Mouse (Mus musculus): Measurements from ENCODE around the gene Eif4h. TPM values are rescaled to one million over a fixed set of nuclear protein-coding genes. Genes with fewer than 3 reads are reported as not detected.
A peak's percentile ranks its signal among the peaks of the same experiment; 100 is the strongest.

Eif4h gene
- total RNA-seq, 1 experiment = 322 TPM

GRCm38 (mm10) chr5:134577534-134577933 lies 61.8 kb downstream of the Eif4h start:
- no peak overlapping the region for H3K4me3 ChIP-seq (ENCODE audit: insufficient read depth in 1 of 2, low read depth in 1 of 2, low read length in 2 of 2, poor library complexity in 1 of 2, severe bottlenecking in 1 of 2)
- DNase-seq (ENCODE audit: low read depth, low spot score) = no peak
- no peaks in the 10 kb centered on the region for H3K9me3 ChIP-seq (ENCODE audit: control insufficient read depth, insufficient read depth, low read depth, low read length)
- no peak overlapping the region for H3K9ac ChIP-seq (ENCODE audit: insufficient read depth, low read depth, low read length, poor library complexity, severe bottlenecking)
- in situ Hi-C loops (cut with MboI; ENCODE audit: low sequenced_read_pairs in 2 of 2, unreplicated experiment in 2 of 2) = no loop called here
- no peak overlapping the region for H3K27ac ChIP-seq (ENCODE audit: insufficient read depth, low read depth, low read length, poor library complexity, severe bottlenecking)
- H3K36me3 ChIP-seq (ENCODE audit: control insufficient read depth, insufficient read depth, low read length, poor library complexity, severe bottlenecking) = no peaks in the 10 kb centered on the region
- peaks cover 0 to 4% of the 10 kb centered on the region in 2 experiments; a peak in 2 of 4 replicates for H3K4me1 ChIP-seq (ENCODE audit: control insufficient read depth in 2 of 2, insufficient read depth in 2 of 2, low read length in 2 of 2, poor library complexity in 1 of 2)
- TF ChIP-seq ZNF384 (IDR thresholded peaks at IDR 0.05; ENCODE audit: low read depth, low read length) (no peak), HCFC1 (IDR thresholded peaks at IDR 0.05; ENCODE audit: borderline replicate concordance, insufficient read depth, low read length) (no peak), MAFK (IDR thresholded peaks at IDR 0.05; ENCODE audit: insufficient read depth, low read depth, low read length) (no peak), CHD2 (IDR thresholded peaks at IDR 0.05; ENCODE audit: low read depth, low read length) (no peak), ZC3H11A (IDR thresholded peaks at IDR 0.05; ENCODE audit: borderline replicate concordance, low read depth, low read length) (no peak)

- TF ChIP-seq ZC3H11A (IDR thresholded peaks at IDR 0.05; ENCODE audit: borderline replicate concordance, low read depth, low read length) = 0 out of 2 replicates have a peak, but pooled peaks have one; percentile 22
- no peak for TF ChIP-seq HCFC1 (IDR thresholded peaks at IDR 0.05; ENCODE audit: borderline replicate concordance, insufficient read depth, low read length)
- H3K27ac ChIP-seq (ENCODE audit: insufficient read depth, low read depth, low read length, poor library complexity, severe bottlenecking) = no peak overlapping the region
- in situ Hi-C loops (cut with MboI; ENCODE audit: low sequenced_read_pairs in 2 of 2, unreplicated experiment in 2 of 2) = no loop called here
- H3K9me3 ChIP-seq (ENCODE audit: control insufficient read depth, insufficient read depth, low read depth, low read length) = no peaks in the 10 kb centered on the region
- no peaks in the 10 kb centered on the region for H3K36me3 ChIP-seq (ENCODE audit: control insufficient read depth, insufficient read depth, low read length, poor library complexity, severe bottlenecking)
- no peak overlapping the region for H3K9ac ChIP-seq (ENCODE audit: insufficient read depth, low read depth, low read length, poor library complexity, severe bottlenecking)
- no peak overlapping the region for H3K4me3 ChIP-seq (ENCODE audit: insufficient read depth in 1 of 2, low read depth in 1 of 2, low read length in 2 of 2, poor library complexity in 1 of 2, severe bottlenecking in 1 of 2)
- no peak for DNase-seq (ENCODE audit: low read depth, low spot score)
- peaks cover 0 to 7% of the 10 kb centered on the region in 2 experiments; a peak in 2 of 4 replicates for H3K4me1 ChIP-seq (ENCODE audit: control insufficient read depth in 2 of 2, insufficient read depth in 2 of 2, low read length in 2 of 2, poor library complexity in 1 of 2)
These were observed 62.6 kb downstream of the Eif4h start for GRCm38 (mm10) chr5:134576517-134577220.

GRCm38 (mm10) chr5:134575833-134576232 lies 63.5 kb downstream of the Eif4h start:
- Histone ChIP-seq H3K9me3 (ENCODE audit: control insufficient read depth, insufficient read depth, low read depth, low read length) (no peaks in the 10 kb centered on the region), H3K9ac (ENCODE audit: insufficient read depth, low read depth, low read length, poor library complexity, severe bottlenecking) (no peak overlapping the region), H3K4me1 (ENCODE audit: control insufficient read depth in 2 of 2, insufficient read depth in 2 of 2, low read length in 2 of 2, poor library complexity in 1 of 2) (peaks cover 0 to 7% of the 10 kb centered on the region in 2 experiments; a peak in 2 of 4 replicates), H3K36me3 (ENCODE audit: control insufficient read depth, insufficient read depth, low read length, poor library complexity, severe bottlenecking) (no peaks in the 10 kb centered on the region), H3K4me3 (ENCODE audit: insufficient read depth in 1 of 2, low read depth in 1 of 2, low read length in 2 of 2, poor library complexity in 1 of 2, severe bottlenecking in 1 of 2) (no peak overlapping the region), H3K27ac (ENCODE audit: insufficient read depth, low read depth, low read length, poor library complexity, severe bottlenecking) (no peak overlapping the region)
- DNase-seq (ENCODE audit: low read depth, low spot score) = no peak
- TF ChIP-seq HCFC1 (IDR thresholded peaks at IDR 0.05; ENCODE audit: borderline replicate concordance, insufficient read depth, low read length) (no peak), MAFK (IDR thresholded peaks at IDR 0.05; ENCODE audit: insufficient read depth, low read depth, low read length) (no peak), ZC3H11A (IDR thresholded peaks at IDR 0.05; ENCODE audit: borderline replicate concordance, low read depth, low read length) (no peak), CHD2 (IDR thresholded peaks at IDR 0.05; ENCODE audit: low read depth, low read length) (no peak), ZNF384 (IDR thresholded peaks at IDR 0.05; ENCODE audit: low read depth, low read length) (no peak)
- in situ Hi-C loops (cut with MboI; ENCODE audit: low sequenced_read_pairs in 2 of 2, unreplicated experiment in 2 of 2) = no loop called here

- H3K36me3 ChIP-seq (ENCODE audit: control insufficient read depth, insufficient read depth, low read length, poor library complexity, severe bottlenecking) = no peaks in the 10 kb centered on the region
- H3K9me3 ChIP-seq (ENCODE audit: control insufficient read depth, insufficient read depth, low read depth, low read length) = no peaks in the 10 kb centered on the region
- H3K4me1 ChIP-seq (ENCODE audit: control insufficient read depth in 2 of 2, insufficient read depth in 2 of 2, low read length in 2 of 2, poor library complexity in 1 of 2) = peaks cover 3 to 21% of the 10 kb centered on the region in 2 experiments; a peak in 3 of 4 replicates
- H3K4me3 ChIP-seq (ENCODE audit: insufficient read depth in 1 of 2, low read depth in 1 of 2, low read length in 2 of 2, poor library complexity in 1 of 2, severe bottlenecking in 1 of 2) = no peak overlapping the region
- in situ Hi-C loops (cut with MboI; ENCODE audit: low sequenced_read_pairs in 2 of 2, unreplicated experiment in 2 of 2) = no loop called here
- no peak for DNase-seq (ENCODE audit: low read depth, low spot score)
- no peak overlapping the region for H3K27ac ChIP-seq (ENCODE audit: insufficient read depth, low read depth, low read length, poor library complexity, severe bottlenecking)
- no peak overlapping the region for H3K9ac ChIP-seq (ENCODE audit: insufficient read depth, low read depth, low read length, poor library complexity, severe bottlenecking)
- TF ChIP-seq CHD2 (IDR thresholded peaks at IDR 0.05; ENCODE audit: low read depth, low read length) = no peak
- no peak for TF ChIP-seq HCFC1 (IDR thresholded peaks at IDR 0.05; ENCODE audit: borderline replicate concordance, insufficient read depth, low read length)
- TF ChIP-seq ZC3H11A (IDR thresholded peaks at IDR 0.05; ENCODE audit: borderline replicate concordance, low read depth, low read length) = no peak
- TF ChIP-seq ZNF384 (IDR thresholded peaks at IDR 0.05; ENCODE audit: low read depth, low read length) = no peak
- no peak for TF ChIP-seq MAFK (IDR thresholded peaks at IDR 0.05; ENCODE audit: insufficient read depth, low read depth, low read length)
These were observed 66.6 kb downstream of the Eif4h start for GRCm38 (mm10) chr5:134572508-134573214.
